In genomic region chr14:72865531-72865930, GRCm38 (mm10) we compare ENCODE assay signal across 10 mouse cellular contexts.
"Had no signal": no experiment of that assay in that cellular context is flagged by ENCODE, and none has a peak within 500 bp of the region (broad histone marks: within the 10 kb centered on the region; RNA-seq: fewer than 3 reads in every experiment).

No protein-coding gene starts in this region.

- H3K27ac ChIP-seq: left cerebral cortex, adult 2 months; limb, embryonic 10.5 days; liver, embryonic 12.5 days; midbrain, embryonic 13.5 days; stomach, embryonic 15.5 days had no signal

- H3K4me3 ChIP-seq: left cerebral cortex, adult 2 months; limb, embryonic 10.5 days; liver, embryonic 12.5 days; midbrain, embryonic 13.5 days; stomach, embryonic 15.5 days had no signal

- H3K9me3 ChIP-seq: limb, embryonic 10.5 days; liver, embryonic 12.5 days; midbrain, embryonic 13.5 days; stomach, embryonic 15.5 days had no signal

- H3K4me1 ChIP-seq: liver, embryonic 12.5 days had no signal

- ATAC-seq: liver, embryonic 12.5 days; midbrain, embryonic 13.5 days had no signal

- H3K27me3 ChIP-seq: liver, embryonic 12.5 days; midbrain, embryonic 13.5 days; stomach, embryonic 15.5 days had no signal

- H3K9ac ChIP-seq: liver, embryonic 12.5 days; midbrain, embryonic 13.5 days; stomach, embryonic 15.5 days had no signal

- H3K4me2 ChIP-seq: liver, embryonic 12.5 days; midbrain, embryonic 13.5 days; stomach, embryonic 15.5 days had no signal

- DNase-seq: kidney, adult 11 months; kidney, postnatal 14 days; right cerebral cortex, postnatal 14 days; thymus, adult 2 months; thymus, postnatal 25 days had no signal

- H3K36me3 ChIP-seq: limb, embryonic 10.5 days; liver, embryonic 12.5 days; midbrain, embryonic 13.5 days; stomach, embryonic 15.5 days had no signal
